Mouse (Mus musculus): ENCODE data around the gene Retreg1.
"Not testable (repeated sequence)": the region's sequence is repeated elsewhere in the genome, so short reads cannot be mapped to it uniquely, and the experiment has no call there.

The Retreg1 gene

GRCm38 (mm10) chr15:25949696-25950095 is 106.7 kb downstream of the Retreg1 start:
- DNase-seq: no peak

- DNase-seq: no peak
Observed at GRCm38 (mm10) chr15:25950584-25950983, 107.6 kb downstream of the Retreg1 start.

- DNase-seq: no peak
Observed at GRCm38 (mm10) chr15:25951037-25951436, 108.1 kb downstream of the Retreg1 start.

- DNase-seq: no peak
Observed at GRCm38 (mm10) chr15:25956001-25956400, 113.0 kb downstream of the Retreg1 start.

- no peak for DNase-seq
Observed at GRCm38 (mm10) chr15:25956422-25957117, 113.6 kb downstream of the Retreg1 start.

- DNase-seq: no peak
Observed at GRCm38 (mm10) chr15:25957651-25958050, 114.7 kb downstream of the Retreg1 start.

- no peak for DNase-seq
Observed at GRCm38 (mm10) chr15:25959375-25959774, 116.4 kb downstream of the Retreg1 start.

GRCm38 (mm10) chr15:25960231-25960630 is 117.3 kb downstream of the Retreg1 start:
- no peak for DNase-seq

- DNase-seq: no peak
Observed at GRCm38 (mm10) chr15:25966220-25966774, 123.3 kb downstream of the Retreg1 start.

- no peak for DNase-seq
Observed at GRCm38 (mm10) chr15:25971596-25971995, 128.6 kb downstream of the Retreg1 start.

- DNase-seq: no peak
Observed at GRCm38 (mm10) chr15:25972758-25973157, 129.8 kb downstream of the Retreg1 start.

GRCm38 (mm10) chr15:25974352-25974751 is 131.4 kb downstream of the Retreg1 start:
- DNase-seq: no peak

- no peak for DNase-seq
Observed at GRCm38 (mm10) chr15:25975810-25976209, 132.8 kb downstream of the Retreg1 start.

- DNase-seq: not testable (repeated sequence)
Observed at GRCm38 (mm10) chr15:25983614-25984013, 140.6 kb downstream of the Retreg1 start.

GRCm38 (mm10) chr15:25984067-25984733 is 141.2 kb downstream of the Retreg1 start, which contains the start of gene Zfp622:
Gene Zfp622, plus strand, starts transcription at chr15:25984366.
- DNase-seq: peak; percentile 92 to 98

- no peak for DNase-seq
Observed at GRCm38 (mm10) chr15:25984734-25985492, 141.9 kb downstream of the Retreg1 start.

GRCm38 (mm10) chr15:25992992-25993727 is 150.2 kb downstream of the Retreg1 start:
- DNase-seq: peak; percentile 58 to 59

GRCm38 (mm10) chr15:25995521-25995920 is 152.5 kb downstream of the Retreg1 start:
- DNase-seq: no peak

GRCm38 (mm10) chr15:25999545-25999944 is 156.6 kb downstream of the Retreg1 start:
- not testable (repeated sequence) for DNase-seq

GRCm38 (mm10) chr15:26008621-26009020 is 165.6 kb downstream of the Retreg1 start:
- DNase-seq: no peak

- no peak for DNase-seq
Observed at GRCm38 (mm10) chr15:26012891-26013290, 169.9 kb downstream of the Retreg1 start.

GRCm38 (mm10) chr15:26015979-26016665 is 173.1 kb downstream of the Retreg1 start:
- DNase-seq: no peak
